Mouse (Mus musculus): Measurements from ENCODE around the gene Cwf19l1. TPM values are rescaled to one million over a fixed set of nuclear protein-coding genes. Genes with fewer than 3 reads are reported as not detected.

Cwf19l1 gene
- polyA plus RNA-seq, 1 experiment = 17.0 TPM

DNA sequence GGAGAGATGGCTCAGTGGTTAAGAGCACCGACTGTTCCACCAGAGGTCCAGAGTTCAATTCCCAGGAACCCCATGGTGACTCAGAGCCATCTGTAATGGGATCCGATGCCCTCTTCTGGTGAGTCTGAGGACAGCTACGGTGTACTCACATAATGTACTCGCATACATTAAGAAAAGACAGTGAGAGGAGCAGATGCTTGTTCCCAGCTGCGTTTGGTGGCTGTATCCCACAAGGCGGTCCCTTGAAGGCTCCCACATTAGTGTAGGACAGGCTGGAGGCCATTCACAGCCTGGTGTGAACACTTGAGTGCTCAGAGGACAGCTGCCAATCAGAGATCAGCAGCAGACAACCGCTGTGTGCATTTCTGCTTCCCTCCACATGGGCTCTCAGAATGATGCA is 24.0 kb downstream of the Cwf19l1 start:
- DNase-seq (ENCODE audit: low spot score) = no peak

GRCm38 (mm10) chr19:44110356-44110755 is 25.3 kb downstream of the Cwf19l1 start:
- no peak for DNase-seq (ENCODE audit: low spot score)

DNA sequence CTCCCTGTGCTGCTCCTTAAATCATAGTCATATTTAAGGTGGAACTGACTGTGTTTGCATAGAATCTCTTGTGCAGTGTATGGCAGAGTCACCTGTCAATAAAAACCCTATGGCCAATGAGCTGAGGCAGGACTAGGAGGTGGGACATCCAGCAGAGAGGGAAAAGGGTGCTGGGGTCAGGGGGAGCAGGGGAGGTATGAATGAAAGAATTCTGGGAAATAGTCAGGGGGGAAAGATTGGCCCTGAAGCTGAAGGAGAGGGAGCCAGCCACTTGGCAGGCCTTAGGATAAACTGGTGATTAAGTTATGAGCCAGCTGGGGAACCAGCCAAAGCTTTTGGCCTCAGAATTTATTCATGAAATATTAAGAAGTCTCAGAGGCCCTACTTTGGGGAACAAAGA is 26.7 kb downstream of the Cwf19l1 start:
- no peak for DNase-seq (ENCODE audit: low spot score)

DNA sequence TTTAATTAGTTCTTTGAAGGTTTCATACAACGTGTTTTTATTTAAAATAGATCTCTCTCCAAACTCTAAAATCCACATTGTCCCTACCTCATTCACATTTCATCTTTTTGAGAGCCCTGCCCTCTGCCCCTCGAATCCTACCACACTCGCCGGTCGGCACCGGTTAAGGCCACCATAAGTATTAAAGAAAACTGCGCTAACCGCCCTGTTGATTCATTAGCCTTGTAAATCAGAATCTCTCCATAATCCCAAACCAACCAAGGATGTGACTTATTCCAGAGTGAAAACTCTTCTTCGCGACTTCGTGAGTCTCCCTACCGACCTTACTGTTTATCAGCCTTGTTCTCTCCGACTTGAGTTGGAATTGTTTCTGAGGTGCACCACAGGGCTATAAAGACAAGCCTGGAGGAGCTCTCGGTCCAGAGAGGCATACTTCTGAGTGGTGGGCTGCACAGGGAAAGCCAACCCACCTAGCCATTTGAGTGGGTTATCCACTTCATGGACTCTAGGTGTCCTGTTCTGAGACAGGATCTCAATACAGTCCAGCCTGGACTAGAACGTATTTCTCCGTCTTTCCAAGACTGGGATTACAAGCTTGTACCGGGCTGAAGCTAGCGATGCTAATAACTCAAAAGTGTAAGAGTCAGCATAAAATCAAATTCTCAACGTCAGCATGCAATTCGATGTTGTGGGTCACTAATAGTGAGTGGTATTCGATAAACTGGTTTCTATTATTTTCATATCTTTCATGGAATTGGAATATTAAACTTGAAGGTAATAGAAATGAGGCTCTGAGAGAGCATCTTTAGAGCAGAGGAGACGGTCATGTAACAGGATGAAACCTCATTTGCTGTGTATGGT is 27.8 kb downstream of the Cwf19l1 start:
- DNase-seq (ENCODE audit: low spot score) = no peak

- DNase-seq (ENCODE audit: low spot score) = peak; percentile 93
These were observed 28.6 kb downstream of the Cwf19l1 start, which contains the start of gene Chuk for GRCm38 (mm10) chr19:44106831-44107660. Gene Chuk, minus strand, starts transcription at chr19:44107480.

DNA sequence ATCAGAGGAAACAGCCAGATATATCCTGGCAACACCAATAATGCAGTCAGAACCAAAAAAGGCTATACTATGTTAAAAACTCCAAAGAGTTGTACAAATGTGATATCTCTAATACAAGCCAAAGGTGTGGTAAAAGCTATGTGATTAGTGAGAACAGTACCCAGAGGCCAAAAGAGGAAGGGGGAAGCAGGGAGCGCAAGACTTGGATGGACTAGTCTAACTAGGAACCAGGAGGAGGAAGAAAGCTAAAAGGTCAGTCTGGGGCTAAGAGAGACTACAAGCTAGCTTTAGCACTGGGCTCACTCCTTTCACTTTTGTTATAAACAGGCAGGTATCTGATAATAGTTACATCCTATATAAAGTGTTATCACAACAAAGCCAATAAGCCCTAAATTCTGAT is 31.3 kb downstream of the Cwf19l1 start:
- no peak for DNase-seq (ENCODE audit: low spot score)

- no peak for DNase-seq (ENCODE audit: low spot score)
These were observed 32.7 kb downstream of the Cwf19l1 start for GRCm38 (mm10) chr19:44103001-44103400.

- DNase-seq (ENCODE audit: low spot score) = no peak
These were observed 34.8 kb downstream of the Cwf19l1 start for GRCm38 (mm10) chr19:44100840-44101239.

DNA sequence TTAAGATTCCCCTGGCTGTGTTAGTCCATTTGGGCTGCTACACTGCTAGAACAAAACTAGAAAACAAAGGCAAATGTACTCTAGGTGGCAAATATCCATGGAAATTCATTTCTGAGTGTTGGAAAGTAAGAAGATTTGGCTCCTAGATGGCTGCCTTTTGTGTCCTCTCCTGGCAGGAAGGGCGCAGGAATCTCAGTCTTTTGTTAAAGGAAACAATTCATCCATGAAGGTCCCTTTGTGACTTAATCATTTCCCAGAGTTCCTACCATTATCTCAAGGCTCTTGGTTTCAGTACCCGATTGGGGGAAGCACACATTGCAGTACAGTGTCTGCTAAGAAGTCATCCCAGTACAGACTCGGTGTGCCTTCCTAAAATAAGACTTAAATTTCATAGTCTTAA is 49.4 kb downstream of the Cwf19l1 start:
- DNase-seq (ENCODE audit: low spot score) = no peak

DNA sequence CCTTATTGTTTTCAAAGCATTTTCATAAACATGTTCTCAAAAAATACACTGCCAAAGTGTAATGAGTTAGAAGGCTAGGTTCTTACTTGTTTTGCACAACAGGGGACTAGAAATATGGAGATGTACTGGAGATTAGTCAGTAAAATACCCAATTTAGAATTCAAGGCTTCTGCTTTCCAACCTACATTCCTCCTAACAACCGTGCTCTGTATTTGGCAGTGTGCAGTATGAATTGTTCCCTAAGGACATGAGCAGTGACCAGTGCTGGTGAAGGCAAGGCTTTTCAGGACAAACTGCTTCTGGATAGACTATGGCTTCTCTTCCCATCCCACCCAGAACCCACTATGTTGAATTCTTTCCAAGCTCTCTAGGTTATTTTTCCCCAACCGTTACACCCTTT is 54.8 kb downstream of the Cwf19l1 start:
- DNase-seq (ENCODE audit: low spot score) = no peak

DNA sequence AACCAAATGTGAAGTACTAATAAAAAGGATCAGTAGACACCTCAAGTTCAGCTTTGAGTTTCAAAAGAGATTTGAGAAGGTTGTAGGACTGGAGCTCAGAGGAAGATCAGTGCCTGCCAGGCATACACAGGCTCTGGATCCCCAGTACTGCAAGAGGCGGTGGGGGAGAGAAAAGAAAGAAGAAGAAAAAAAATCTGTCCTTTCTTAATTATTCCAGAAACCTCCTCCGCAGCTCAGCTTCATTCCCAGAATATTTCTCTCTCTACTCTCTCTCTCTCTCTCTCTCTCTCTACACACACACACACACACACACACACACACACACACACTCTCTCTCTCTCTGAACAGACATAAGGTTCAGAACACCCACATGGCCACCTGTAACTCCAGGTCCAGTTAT is 55.7 kb downstream of the Cwf19l1 start:
- no peak for DNase-seq (ENCODE audit: low spot score)

DNA sequence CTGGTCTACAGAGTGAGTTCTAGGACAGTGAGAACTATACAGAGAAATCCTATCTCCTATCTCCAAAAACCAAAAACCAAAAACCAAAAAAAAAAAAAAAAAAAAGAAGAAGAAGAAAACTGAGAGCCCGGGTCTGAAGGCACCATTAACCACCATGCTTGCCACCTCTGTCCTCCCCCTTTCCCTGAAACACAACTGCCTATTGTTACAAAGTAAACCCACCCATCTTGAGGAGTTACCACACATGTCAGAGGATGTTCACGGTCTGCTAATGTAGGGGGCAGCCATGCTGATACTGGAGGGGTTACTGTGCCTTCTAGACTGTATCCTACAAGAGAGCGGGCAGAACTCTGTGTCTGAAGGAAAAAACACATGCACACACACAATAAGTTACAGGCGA is 58.7 kb downstream of the Cwf19l1 start:
- no peak for DNase-seq (ENCODE audit: low spot score)

DNA sequence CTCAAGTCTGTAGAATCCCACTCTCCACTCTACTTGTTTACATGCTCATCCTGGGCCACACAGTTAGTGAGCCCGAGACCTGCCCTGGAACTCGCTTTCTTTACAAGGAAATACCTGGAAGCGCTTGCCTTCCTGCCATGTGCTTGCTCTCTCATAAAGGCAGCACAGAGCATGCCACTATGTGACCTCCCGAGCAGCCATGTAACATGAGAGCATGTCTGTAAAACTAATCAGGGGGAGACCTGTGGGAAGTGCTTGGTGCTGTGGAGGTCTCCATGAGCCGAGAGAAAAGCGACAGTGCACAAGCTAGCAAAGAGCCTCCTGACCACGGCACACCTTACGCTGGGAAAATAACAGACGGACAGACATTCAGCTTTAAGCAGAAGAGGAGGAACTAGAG is 59.2 kb downstream of the Cwf19l1 start:
- no peak for DNase-seq (ENCODE audit: low spot score)

DNA sequence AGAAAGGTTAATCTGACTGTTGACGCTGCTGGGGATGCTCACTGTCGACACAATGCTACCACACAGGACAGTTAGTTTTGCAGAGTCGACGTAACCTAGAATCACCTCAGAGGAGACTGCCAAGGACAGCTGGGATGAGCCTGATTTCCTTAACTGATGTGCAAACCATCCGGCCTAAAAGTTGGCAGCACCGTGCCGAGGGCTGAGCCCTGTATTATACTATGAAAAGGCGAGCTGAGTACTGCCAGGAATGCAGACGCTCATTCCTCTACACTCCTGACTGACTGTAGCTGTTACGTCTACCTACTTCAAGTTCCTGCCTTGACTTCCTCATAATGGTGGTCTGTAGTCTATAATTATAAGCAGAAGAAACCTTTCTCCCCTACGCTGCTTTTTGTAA is 60.7 kb downstream of the Cwf19l1 start:
- no peak for DNase-seq (ENCODE audit: low spot score)

- no peak for DNase-seq (ENCODE audit: low spot score)
These were observed 64.5 kb downstream of the Cwf19l1 start for GRCm38 (mm10) chr19:44071166-44071565.

DNA sequence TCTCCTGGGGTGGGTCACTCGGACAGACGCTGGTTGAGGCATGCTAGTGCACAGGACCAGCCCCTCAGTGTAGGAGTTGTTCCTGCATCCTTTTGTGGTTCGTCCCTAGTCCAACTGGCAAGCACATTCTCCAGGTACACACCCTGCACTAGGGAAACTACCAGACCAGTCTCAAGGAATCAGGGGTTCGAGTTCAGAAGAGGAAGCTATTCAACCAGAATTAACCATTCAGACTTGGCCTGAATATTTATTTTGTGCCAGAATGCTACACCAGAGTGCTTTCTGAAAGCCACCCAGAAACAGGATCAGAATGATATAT is 65.8 kb downstream of the Cwf19l1 start:
- no peak for DNase-seq (ENCODE audit: low spot score)

DNA sequence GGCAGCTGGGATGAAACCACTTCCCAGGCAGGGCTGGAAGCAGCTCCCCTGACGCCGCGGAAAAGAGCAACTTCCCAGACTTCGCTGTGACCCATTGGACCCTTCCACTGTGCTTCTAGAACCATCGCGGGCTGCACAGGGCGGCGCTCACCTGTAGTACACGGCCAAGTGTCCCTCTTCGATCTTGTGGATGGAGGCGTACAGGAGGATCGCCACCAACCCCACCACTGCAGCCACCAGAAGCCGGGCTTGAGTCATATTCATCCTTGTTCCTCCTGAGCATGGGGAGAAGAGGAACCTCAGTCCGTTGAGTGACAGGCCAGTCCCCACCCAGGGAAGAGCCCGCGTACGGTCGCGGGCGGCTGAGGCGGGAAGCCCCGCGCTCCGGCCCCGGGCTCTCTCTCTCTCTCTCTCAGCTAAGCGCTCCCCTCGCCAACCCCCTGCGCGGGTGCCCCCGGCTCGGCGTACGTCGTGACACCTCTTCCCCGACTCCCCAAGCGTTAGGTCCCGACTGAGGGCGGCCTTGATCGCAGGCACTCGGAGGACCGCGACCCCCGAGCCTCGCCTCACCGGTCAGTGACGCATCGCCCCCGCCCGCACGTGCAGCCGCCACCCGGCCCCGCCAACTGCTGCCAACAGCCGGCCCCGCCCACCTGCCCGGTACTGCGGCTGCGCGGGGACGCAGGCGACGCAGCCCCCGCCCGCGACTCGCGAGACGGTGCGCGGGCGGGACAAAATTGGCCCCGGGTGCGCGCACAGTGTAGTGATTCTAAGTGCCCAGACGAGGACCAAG is 66.4 kb downstream of the Cwf19l1 start, which contains the start of gene Erlin1:
Gene Erlin1, minus strand, starts transcription at position 665 of the 793 bp plus-strand sequence.
- peak; percentile 85 for DNase-seq (ENCODE audit: low spot score)

GRCm38 (mm10) chr19:44068232-44068631 is 67.4 kb downstream of the Cwf19l1 start:
- DNase-seq (ENCODE audit: low spot score) = no peak

DNA sequence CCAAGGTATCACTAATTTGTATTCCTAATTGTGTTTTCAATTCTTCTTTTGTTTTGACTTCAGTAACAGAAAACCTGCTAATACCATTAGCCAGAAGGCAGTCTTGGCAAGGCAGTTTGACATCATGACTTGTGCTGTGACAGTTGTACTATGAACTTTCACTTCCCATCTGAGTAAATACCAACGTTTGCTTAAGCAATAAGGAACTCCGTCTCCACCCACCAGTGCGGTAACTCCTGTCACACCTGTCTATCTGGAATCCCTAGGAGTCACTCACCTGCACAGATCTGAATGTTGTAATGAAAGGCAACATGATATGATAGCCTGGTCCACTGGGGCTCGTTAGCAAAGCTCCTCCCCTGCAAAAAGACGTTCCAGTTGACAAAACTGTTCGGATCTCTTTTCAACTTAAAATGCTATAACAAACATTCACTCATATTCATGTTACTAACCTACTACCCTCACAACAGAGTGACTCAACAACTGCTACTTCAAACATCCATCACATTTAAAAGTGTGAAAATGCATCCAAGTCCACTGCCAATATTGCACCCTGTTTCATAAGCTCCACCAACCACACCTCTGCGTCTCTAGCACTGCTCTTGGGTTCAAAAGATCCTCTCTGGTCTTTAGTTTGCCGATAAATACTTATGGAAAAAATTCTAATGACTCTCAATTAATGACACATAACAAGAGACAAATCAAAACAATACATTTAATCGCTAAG is 68.2 kb downstream of the Cwf19l1 start:
- no peak for DNase-seq (ENCODE audit: low spot score)

DNA sequence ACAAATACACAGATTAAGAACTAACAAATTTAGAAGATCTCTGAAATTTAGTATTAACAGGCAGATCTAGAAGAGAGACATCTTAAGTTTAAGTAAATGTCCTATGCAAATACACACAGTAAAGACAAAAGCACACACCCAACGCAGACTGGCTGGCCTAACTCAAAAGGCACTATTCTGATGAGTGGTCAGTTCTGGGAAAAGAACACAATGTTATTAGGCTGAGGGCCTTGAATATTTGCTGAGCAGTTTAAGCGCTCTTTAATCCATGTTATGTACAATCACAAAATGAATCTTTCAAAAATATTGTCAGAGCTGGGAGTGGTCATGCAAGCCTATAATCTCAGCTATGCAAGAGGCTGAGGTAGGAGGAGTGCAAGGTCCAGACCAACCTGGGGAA is 70.9 kb downstream of the Cwf19l1 start:
- no peak for DNase-seq (ENCODE audit: low spot score)

- DNase-seq (ENCODE audit: low spot score) = no peak
These were observed 71.9 kb downstream of the Cwf19l1 start for GRCm38 (mm10) chr19:44063773-44064172.
